ENCODE assay signal across 9 mouse cellular contexts in genomic region chr8:104434275-104434674, GRCm38 (mm10). TPM values are rescaled to one million over a fixed set of nuclear protein-coding genes. Genes with fewer than 3 reads are reported as not detected.
DNase-seq lines count a peak whose midpoint lies in the region; ATAC-seq lines count a peak whose summit lies in the region.
"Had no signal": no experiment of that assay in that cellular context is flagged by ENCODE, and none has a peak within 500 bp of the region (broad histone marks: within the 10 kb centered on the region; RNA-seq: fewer than 3 reads in every experiment).

No protein-coding gene starts in this region.

- peak overlapping the region; percentile 36; the same call in 1 of the 2 replicates for H3K27ac ChIP-seq in stomach, embryonic 15.5 days
- H3K27ac ChIP-seq: neural tube, embryonic 12.5 days had no signal

- H3K27me3 ChIP-seq in stomach, embryonic 15.5 days (replicated peaks) = no peaks in the 10 kb centered on the region
- H3K27me3 ChIP-seq: neural tube, embryonic 12.5 days had no signal

- no peaks in the 10 kb centered on the region for H3K9me3 ChIP-seq in stomach, embryonic 15.5 days
- H3K9me3 ChIP-seq: neural tube, embryonic 12.5 days had no signal

- peak; percentile 41; the same call in 1 of the 2 replicates for ATAC-seq in stomach, embryonic 15.5 days (ENCODE audit: insufficient read depth, low FRiP score, low read depth)
- ATAC-seq in inflammation-experienced regulatory T-cells, adult 6 months = no peak

- no peak overlapping the region for H3K4me3 ChIP-seq in stomach, embryonic 15.5 days (replicated peaks)
- H3K4me3 ChIP-seq: neural tube, embryonic 12.5 days had no signal

- no peak overlapping the region for H3K4me2 ChIP-seq in stomach, embryonic 15.5 days
- H3K4me2 ChIP-seq: neural tube, embryonic 12.5 days had no signal

- H3K36me3 ChIP-seq in stomach, embryonic 15.5 days = peaks cover 66% of the 10 kb centered on the region

- H3K9ac ChIP-seq in stomach, embryonic 15.5 days = no peak overlapping the region
- H3K9ac ChIP-seq: neural tube, embryonic 12.5 days had no signal

- H3K4me1 ChIP-seq in stomach, embryonic 15.5 days = peaks cover 17% of the 10 kb centered on the region

- DNase-seq in cerebellum, adult 11 months = peak; percentile 42
- DNase-seq in cerebellum, postnatal 4 days (ENCODE audit: low spot score in 2 of 2) = no peak
- peak; percentile 18 for DNase-seq in ovary, postnatal 14 days (ENCODE audit: low spot score)
- DNase-seq in ovary, adult 18-20 months (ENCODE audit: low spot score) = no peak
- DNase-seq in kidney, postnatal 14 days = peak; percentile 39
- no peak for DNase-seq in embryo, embryonic 10.5 days (ENCODE audit: low spot score)

- WGBS in stomach, embryonic 15.5 days = 59% methylated on average over 4 of the region's 4 CpGs

RNA-seq across cellular contexts. Expression of gene Dync1li2, which starts 8.6 kb away (rescaled TPM):
- polyA plus RNA-seq in stomach, embryonic 15.5 days (2015; fragmentation: Nextera tagmentation; extraction: Ambion mirVana) = 54.9 and 58.0 TPM in 2 replicates
- polyA plus RNA-seq in inflammation-experienced regulatory T-cells, adult 6 months (2017; shearing (Covaris generic)) = 10 to 100 TPM; 23.7 to 32.8 (median 31.2) TPM

RNA-seq across cellular contexts. Expression of gene Cmtm4, which starts 38.7 kb away (rescaled TPM):
- polyA plus RNA-seq in stomach, embryonic 15.5 days (2015; fragmentation: Nextera tagmentation; extraction: Ambion mirVana) = 6.2 and 6.4 TPM in 2 replicates
- under 1 TPM; 0.32 to 0.78 (median 0.64) TPM for polyA plus RNA-seq in inflammation-experienced regulatory T-cells, adult 6 months (2017; shearing (Covaris generic))

Comparison
In these comparisons a context has a peak if more than half of its experiments do, and no peak if none do; other contexts are left out.
1. DNase-seq: peak in cerebellum, adult 11 months (single experiment), ovary, postnatal 14 days (single experiment) and kidney, postnatal 14 days (single experiment); none in cerebellum, postnatal 4 days (0 of 2), ovary, adult 18-20 months (single experiment) and embryo, embryonic 10.5 days (single experiment).